Mouse (Mus musculus) lung, embryonic 16.5 days (tissue): ENCODE results near the gene Nptxr. TPM values are rescaled to one million over a fixed set of nuclear protein-coding genes. Genes with fewer than 3 reads are reported as not detected.

Source experiments
- ATAC-seq: fragments of 200-750 bp; cut with Nextera tagmentation; 2 replicates; pipeline ENCODE4 v1.8.0; 2017; ENCODE audit warnings: low read depth, mild to moderate bottlenecking, moderate library complexity
- H3K27ac ChIP-seq: fragments of 300-500 bp; sonication (generic); 2 replicates; pipeline ENCODE4 v1.5.1; 2014; ENCODE audit warnings: mild to moderate bottlenecking, control low read depth, low read length
- H3K27me3 ChIP-seq: fragments of 300-500 bp; sonication (generic); 2 replicates; pipeline ENCODE4 v1.6.1; 2014; ENCODE audit warnings: low read depth, low read length, mixed read lengths; ENCODE audit not compliant: control insufficient read depth, insufficient read depth
- H3K36me3 ChIP-seq: fragments of 300-500 bp; sonication (generic); 2 replicates; pipeline ENCODE4 v1.6.1; 2014; ENCODE audit warnings: low read length; ENCODE audit not compliant: control insufficient read depth, insufficient read depth
- H3K4me1 ChIP-seq: fragments of 300-500 bp; sonication (generic); replicated peaks from 2 replicates; pipeline ENCODE4 v1.6.1; 2014; ENCODE audit warnings: low read length, mixed read lengths; ENCODE audit not compliant: control insufficient read depth, insufficient read depth
- H3K4me2 ChIP-seq: fragments of 300-500 bp; sonication (generic); 2 replicates; pipeline ENCODE4 v1.6.1; 2014; ENCODE audit warnings: low read depth, low read length, control low read depth
- H3K4me3 ChIP-seq: fragments of 300-500 bp; sonication (generic); 2 replicates; pipeline ENCODE4 v1.5.1; 2014; ENCODE audit warnings: mild to moderate bottlenecking, low read length, control low read depth
- H3K9ac ChIP-seq: fragments of 300-500 bp; sonication (generic); 2 replicates; pipeline ENCODE4 v1.6.1; 2014; ENCODE audit warnings: low read length, control low read depth
- H3K9me3 ChIP-seq: fragments of 300-500 bp; sonication (generic); 2 replicates; pipeline ENCODE4 v1.6.1; 2016; ENCODE audit warnings: low read length; ENCODE audit not compliant: control insufficient read depth
- WGBS: fragments of 180-500 bp; shearing (Covaris S2); extraction: QIAGEN DNeasy Blood & Tissue Kit; methylation state at CpG from one replicate; pipeline ENCODE4 v1.1.7; 2014; 5-methylcytosine and 5-hydroxymethylcytosine counted together
- polyA plus RNA-seq: library from polyadenylated mRNA; unstranded; fragments of >200 nt; fragmentation: Nextera tagmentation; extraction: Ambion mirVana; gene quantifications from 2 replicates; pipeline ENCODE4 v1.2.1, GENCODE M21; 2015

The Nptxr gene
- polyA plus RNA-seq, 1 experiment from 2014 or later = 2.4 TPM

DNA sequence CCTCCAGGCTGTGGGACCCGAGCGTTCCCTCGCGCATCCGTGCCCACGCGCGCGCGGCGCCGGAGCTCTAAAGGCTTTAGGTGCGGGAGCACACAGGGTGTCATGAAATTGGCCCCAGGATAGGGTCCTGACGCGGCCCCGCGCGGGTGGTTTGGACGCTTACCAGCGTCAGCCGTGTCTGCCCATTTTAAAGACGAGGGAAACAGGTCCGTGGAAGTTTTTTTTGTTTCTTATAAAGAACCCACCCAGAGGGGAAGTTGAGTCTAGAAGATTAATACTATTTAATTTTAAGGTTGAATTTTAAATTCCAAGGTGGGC lies 61.9 kb downstream of the Nptxr start:
- no peak for ATAC-seq
- Histone ChIP-seq H3K4me1 (peaks cover 20% of the 10 kb centered on the region), H3K4me3 (peak overlapping the region; percentile 93), H3K27me3 (no peaks in the 10 kb centered on the region), H3K27ac (no peak overlapping the region), H3K9ac (peak overlapping the region; percentile 92), H3K9me3 (no peaks in the 10 kb centered on the region), H3K4me2 (peak overlapping the region; percentile 83), H3K36me3 (peaks cover 8% of the 10 kb centered on the region)
- under 1% methylated on average over 23 of the region's 23 CpGs for WGBS

DNA sequence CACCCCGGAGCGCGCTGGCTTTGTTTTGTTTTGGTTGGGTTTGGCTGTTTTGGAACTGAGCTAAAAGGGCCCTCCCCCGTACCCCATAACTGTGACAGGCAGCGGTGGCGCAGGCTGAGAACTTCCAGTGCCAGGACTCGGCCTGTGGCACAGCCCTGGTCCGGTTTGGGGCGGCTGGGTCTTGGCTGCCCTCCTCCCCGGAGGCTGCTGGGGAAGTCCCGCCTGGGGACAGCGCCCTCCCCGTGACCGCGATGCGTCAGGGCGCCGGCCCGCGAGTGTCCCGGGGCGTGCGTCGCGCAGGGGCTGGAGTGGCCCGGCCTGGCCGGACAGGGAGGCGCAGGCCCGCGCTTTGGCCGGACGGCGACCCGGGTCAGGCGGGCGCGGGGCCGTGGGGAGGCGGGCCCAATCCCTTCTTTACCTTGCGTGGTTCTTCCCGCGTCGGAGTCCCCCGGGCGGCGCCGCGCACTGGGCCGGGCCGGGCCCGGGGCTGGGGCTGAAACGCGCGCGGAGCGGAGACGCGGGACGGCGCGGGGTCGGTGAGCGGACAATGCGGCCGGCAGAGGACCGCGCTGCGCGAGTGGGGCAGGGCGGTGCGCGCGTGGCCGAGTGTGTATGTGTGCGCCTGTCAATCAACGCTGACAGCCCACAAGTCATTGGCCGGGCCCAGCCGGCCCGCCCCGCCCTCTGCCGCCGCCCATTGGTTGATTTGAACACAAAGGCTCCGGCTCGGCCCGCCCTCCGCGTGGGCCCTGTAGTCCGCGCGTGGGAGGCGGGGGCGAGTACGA lies 62.5 kb downstream of the Nptxr start, which contains the start of gene Sun2:
Gene Sun2 (minus strand): TSS at position 616 of the 785 bp plus-strand sequence.
- H3K27ac ChIP-seq = peak within 1 kb of the TSS; percentile 43
- peak within 1 kb of the TSS; percentile 83 for H3K4me2 ChIP-seq
- peak within 1 kb of the TSS; percentile 92 for H3K9ac ChIP-seq
- H3K4me3 ChIP-seq = peak within 1 kb of the TSS; percentile 93
- H3K4me1 ChIP-seq = peaks cover 20% of the 10 kb centered on the region
- ATAC-seq = peak; percentile 94
- 0% methylated on average over 73 of the region's 93 CpGs for WGBS
- H3K9me3 ChIP-seq = no peaks in the 10 kb centered on the region
- H3K36me3 ChIP-seq = peaks cover 12% of the 10 kb centered on the region
- H3K27me3 ChIP-seq = no peaks in the 10 kb centered on the region

- no peaks in the 10 kb centered on the region for H3K9me3 ChIP-seq
- H3K4me3 ChIP-seq = peak overlapping the region; percentile 93
- peak overlapping the region; percentile 83 for H3K4me2 ChIP-seq
- ATAC-seq = peak; percentile 3; the same call in 1 of the 2 replicates
- peak overlapping the region; percentile 92 for H3K9ac ChIP-seq
- H3K4me1 ChIP-seq = peaks cover 20% of the 10 kb centered on the region
- no peaks in the 10 kb centered on the region for H3K27me3 ChIP-seq
- WGBS = 3% methylated on average over 14 of the region's 14 CpGs
- H3K36me3 ChIP-seq = peaks cover 20% of the 10 kb centered on the region
- H3K27ac ChIP-seq = peak overlapping the region; percentile 43
Observed at GRCm38 (mm10) chr15:79741173-79741858, 63.2 kb downstream of the Nptxr start.

DNA sequence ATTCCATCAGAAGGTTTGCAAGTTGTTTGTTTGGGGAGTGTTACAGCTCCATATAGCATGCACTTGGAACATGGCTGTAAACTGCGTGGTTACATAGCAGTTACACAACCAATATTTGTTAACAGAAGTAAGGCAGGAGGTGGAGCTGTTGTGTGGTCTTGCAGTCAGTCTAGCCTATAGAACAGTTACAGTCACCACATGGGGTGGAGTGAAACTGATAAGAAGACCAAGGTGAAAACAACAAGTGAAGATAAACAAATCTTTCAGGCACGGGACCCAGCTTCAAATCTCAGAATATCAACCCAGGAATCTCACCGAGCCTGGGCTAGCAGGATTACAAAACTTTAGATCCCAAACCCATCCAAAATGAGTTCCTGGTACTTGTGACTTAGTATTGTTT lies 63.8 kb downstream of the Nptxr start:
- 43% methylated on average over 3 of the region's 3 CpGs for WGBS
- Histone ChIP-seq H3K4me1 (peaks cover 20% of the 10 kb centered on the region), H3K36me3 (peaks cover 23% of the 10 kb centered on the region), H3K9me3 (no peaks in the 10 kb centered on the region), H3K27ac (no peak overlapping the region), H3K9ac (peak overlapping the region; percentile 92), H3K4me3 (peak overlapping the region; percentile 93), H3K27me3 (no peaks in the 10 kb centered on the region), H3K4me2 (peak overlapping the region; percentile 83)
- ATAC-seq = no peak

Other genes with a start within 250 kb of the Nptxr start
- 3.2 and 3.3 TPM in 2 replicates for gene Dmc1, start 199.7 kb downstream of the Nptxr start, polyA plus RNA-seq
- 1.4 and 1.8 TPM in 2 replicates for gene Fam227a, start 145.8 kb downstream of the Nptxr start, polyA plus RNA-seq
- 72.4 and 73.0 TPM in 2 replicates for gene Cby1, start 145.6 kb downstream of the Nptxr start, polyA plus RNA-seq
- gene Tomm22, start 133.9 kb downstream of the Nptxr start, polyA plus RNA-seq = 225 and 239 TPM in 2 replicates
- gene Josd1, start 116.8 kb downstream of the Nptxr start, polyA plus RNA-seq = 15.8 and 16.1 TPM in 2 replicates
- gene Gtpbp1, start 113.9 kb downstream of the Nptxr start, polyA plus RNA-seq = 30.1 and 30.4 TPM in 2 replicates
- gene Sun2, start 62.2 kb downstream of the Nptxr start, polyA plus RNA-seq = 7.8 and 8.0 TPM in 2 replicates
- gene Dnal4, start 26.9 kb downstream of the Nptxr start, polyA plus RNA-seq = 66.9 and 72.1 TPM in 2 replicates
- gene Npcd, start 29.5 kb upstream of the Nptxr start, polyA plus RNA-seq = 0.39 and 0.60 TPM in 2 replicates
- 73.5 and 80.7 TPM in 2 replicates for gene Cbx6, start 29.9 kb upstream of the Nptxr start, polyA plus RNA-seq
- 43.2 and 52.8 TPM in 2 replicates for gene Apobec3, start 86.9 kb upstream of the Nptxr start, polyA plus RNA-seq
- gene Cbx7, start 166.4 kb upstream of the Nptxr start, polyA plus RNA-seq = 3.1 and 4.3 TPM in 2 replicates
- gene Pdgfb, start 210.2 kb upstream of the Nptxr start, polyA plus RNA-seq = 7.2 and 7.7 TPM in 2 replicates